Mouse (Mus musculus): ENCODE results near the gene Xrcc6.
A peak's percentile ranks its signal among the peaks of the same experiment; 100 is the strongest.

The Xrcc6 gene

DNA sequence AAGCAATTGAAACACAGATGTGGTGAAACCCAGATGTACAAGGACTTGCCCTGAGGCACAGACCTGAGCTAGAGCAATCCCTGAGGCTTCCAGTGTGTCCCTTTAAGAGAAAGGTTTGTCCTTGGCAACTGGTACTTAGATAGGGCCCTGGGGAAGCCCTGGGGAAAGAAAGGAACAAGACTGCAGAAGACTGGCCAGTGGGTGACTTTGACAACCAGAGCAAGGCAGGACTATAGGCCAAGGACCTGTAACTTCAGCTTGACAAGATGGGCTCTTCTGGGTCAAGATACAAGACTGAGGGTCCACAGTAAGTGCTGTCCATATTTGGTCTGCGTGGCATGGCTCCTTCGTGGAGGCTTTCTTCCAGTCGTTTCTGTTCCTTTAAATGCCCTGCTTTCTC is at the start of gene Xrcc6:
Gene Xrcc6 (plus strand): TSS at position 190 of the 400 bp plus-strand sequence.
- DNase-seq: no peak

DNA sequence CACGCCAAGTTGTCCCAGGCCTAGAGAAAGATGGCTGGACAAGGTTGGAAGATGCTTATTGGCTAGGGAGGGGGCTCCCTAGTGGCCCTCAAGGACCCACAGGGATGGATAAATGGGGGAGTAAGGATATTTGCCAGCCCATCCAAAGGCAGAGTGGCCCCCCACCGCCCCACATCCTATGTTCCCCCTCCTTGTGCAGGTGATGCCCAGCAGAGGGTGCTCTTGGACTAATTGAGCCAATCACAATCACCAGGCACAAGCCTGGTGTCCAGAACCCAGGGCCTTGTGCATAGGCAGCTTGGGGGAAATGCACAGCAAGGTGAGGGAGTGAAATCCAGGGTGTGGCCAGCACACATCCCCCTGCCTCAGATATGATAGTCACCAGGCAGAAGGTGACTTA is 49.4 kb upstream of the Xrcc6 start:
- DNase-seq: peak; percentile 79 to 81

DNA sequence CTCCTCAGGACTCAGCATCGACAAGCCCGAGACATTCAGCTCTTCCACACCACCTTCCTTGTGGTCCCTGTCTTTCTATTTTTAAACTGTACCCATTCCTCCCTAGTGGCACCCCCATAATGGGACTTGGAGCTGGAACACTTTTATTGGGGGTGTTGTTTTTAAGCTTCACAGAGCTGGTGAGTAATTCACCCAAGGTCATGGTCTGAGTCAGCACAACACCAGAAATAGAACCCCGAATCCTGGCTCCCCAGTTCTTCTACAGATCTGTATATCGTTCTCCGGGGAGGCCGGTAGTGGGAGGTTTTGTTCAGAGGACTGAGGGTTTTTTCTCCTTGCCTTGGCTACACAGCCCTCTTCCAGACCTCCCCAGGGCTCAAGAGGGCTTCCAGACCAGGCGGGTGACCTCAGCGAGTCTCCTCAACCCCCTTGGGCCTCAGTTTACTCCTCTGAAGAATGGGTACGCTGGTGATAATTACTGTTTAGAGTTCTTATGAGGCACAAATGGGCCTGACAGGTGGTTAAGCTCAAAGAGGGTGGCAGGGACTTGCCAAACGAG is 48.4 kb upstream of the Xrcc6 start:
- peak in 1 of 2 experiments; percentile 14 for DNase-seq

DNA sequence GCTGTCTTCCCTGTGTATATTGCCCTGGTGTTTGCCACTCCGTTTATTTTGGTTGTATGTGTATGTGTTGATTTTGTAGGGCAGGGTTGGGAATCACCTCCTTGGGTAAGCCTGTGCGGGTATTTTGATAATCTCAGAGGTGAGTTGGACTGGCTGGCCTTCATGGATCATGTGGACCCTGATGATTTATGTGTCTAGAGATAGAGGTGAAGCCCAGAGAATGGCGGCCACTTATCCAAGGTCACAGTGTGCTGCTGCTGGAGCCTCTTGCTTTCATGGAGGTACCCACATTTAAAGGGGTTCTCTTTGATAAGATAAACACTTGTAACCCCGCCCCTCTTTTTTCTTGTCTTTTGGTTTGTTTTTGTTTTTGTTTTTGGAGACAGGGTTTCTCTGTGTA is 47.9 kb upstream of the Xrcc6 start:
- DNase-seq: peak in 1 of 2 experiments; percentile 13

DNA sequence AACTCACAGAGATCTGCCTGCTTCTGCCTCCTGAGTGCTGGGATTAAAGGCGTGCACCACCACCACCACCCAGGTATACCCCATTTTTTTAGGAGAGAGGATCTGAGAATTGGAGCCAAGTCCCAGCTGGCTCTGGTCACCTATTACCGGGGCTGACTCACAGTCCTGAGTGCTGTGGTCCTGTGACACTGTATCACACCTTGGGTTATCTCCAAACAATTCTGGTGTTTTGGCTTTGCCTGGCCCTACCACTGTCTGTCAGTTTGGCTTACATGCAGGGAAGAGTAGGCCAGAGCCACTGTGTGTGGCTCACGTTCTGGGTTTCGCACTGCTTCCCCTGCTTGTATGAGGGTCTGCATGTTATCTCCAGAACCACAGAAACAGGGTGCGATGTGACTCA is 47.4 kb upstream of the Xrcc6 start:
- DNase-seq: peak; percentile 35 to 41

DNA sequence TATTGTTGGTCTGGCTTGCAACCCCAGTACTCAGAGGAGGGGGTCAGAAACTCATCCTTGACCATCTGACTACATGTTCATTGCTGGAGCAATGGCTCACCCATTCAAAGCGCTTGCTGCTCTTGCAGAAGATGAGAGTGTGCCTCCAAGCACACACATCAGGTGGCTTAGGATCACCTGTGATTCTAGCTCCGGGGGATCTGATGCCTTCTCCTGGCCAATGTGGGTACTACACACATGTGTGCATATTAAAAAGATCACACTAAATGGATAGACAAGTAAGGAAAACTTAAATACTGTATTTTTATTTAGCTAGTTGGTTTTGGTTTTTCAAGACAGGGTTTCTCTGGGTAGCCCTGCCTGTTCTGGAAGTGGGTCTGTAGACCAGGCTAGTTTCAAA is 46.6 kb upstream of the Xrcc6 start:
- DNase-seq: no peak

DNA sequence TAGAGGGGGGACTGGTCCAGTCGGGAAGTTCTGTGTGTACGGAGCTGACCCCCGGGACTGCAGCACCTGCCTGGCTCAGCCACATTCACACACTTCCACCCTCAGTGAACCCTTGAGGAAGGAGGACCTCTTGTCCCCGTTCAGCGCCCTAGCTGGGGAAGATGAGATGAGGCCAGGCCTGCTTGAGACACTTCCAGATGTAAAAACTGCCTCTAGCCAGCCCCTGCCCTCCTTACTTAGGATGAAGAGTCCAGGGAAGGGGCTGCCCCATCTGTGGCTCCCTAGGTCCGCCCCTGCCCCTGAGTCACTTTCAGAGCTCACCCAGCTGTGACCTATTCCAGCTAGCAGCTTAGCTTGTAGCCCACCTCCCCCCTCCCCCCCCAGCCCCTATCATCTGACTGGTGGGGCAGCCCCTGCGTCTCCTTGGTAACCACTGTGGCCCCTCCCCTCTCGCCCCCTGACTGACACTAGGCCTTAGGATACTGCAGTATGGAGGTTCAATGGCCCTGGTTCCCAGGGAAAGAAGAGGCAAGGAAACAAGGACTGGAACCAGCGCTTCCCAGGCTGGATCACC is 44.4 kb upstream of the Xrcc6 start:
- no peak for DNase-seq

DNA sequence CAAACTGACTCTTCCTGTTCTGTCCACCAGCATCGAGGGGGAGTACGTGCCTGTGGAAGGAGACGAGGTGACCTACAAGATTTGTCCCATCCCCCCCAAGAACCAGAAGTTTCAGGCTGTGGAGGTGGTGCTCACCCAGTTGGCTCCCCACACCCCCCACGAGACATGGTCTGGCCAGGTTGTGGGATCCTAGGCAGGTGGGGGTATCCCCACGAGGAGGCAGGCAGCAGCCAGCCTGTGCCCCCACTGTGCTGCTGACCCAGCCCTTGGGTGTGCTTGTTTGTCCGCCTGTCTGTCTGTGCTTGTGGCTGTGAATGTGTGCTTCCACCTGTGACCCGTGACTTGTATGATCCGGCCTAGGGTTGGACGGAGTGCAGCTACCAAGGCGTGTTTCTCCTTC is 38.6 kb upstream of the Xrcc6 start:
- DNase-seq: no peak

DNA sequence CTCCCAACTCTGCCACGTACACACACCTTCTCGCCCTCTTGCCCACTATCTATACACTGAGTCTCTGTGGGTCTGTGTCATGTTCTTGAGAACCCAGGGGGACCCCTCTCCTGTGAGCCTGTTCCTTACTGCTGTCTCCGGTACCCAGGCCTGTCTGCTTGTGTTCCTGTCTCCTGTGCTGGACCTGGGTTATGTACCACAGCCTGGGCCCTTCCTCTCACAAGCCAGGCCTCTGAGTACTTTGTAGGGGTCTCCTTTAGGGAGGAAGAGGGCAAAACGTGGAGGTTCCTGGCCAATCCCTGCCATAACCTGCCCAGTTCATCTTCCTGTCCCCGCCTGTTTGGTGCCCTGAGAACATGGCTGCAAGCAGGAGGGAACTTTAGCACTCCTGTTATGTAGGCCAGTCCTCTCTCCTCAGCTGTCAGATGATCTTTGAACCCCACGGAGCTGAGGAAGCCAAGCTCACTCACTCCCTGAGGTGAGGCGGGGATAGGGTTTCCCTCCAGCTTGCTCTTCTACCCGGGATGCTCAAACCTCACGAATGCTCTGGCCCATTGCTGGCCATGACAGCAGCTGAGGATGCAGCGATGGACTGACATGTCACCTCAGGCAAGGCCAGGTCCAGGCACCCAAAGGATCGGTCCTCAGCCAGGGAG is 38.0 kb upstream of the Xrcc6 start:
- DNase-seq: no peak

DNA sequence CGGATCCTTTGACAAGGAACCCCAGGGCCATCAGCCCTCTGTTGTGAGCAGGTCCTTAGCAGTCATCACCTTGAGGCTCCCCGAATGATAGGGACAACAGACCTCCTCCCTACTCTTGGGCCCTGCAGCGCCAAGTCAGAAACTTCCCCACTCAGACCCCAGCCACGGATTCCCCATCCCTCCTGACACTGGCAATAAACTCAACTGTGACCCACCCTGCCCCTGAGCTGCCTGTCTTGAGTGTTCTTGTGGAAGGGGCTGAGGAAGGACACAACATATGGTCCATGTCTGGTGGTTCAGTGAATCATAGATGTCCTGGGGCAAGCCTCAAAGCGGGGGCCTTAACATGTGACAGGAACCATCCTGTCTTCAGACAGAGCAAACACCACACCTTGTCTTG is 36.9 kb upstream of the Xrcc6 start:
- no peak for DNase-seq

DNA sequence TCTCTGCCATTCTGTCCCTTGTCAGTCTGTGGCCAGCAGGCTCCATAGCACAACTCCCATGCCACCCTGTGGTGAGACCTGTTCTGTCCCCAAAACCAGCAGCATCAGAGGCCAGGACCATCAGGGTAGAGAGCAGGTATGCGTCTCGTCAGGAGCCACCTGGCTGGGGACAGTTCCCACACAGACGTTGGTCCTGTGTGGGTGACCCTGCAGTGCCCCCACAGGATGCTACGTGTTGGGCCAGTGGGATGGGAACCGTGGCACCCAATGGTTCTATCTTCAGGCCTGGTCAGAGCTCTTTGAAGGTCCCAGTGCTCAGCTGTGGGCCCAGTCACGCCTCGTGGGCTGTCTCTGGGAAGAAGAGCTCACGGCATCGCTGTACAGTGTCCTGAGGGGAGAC is 36.5 kb upstream of the Xrcc6 start:
- no peak for DNase-seq

DNA sequence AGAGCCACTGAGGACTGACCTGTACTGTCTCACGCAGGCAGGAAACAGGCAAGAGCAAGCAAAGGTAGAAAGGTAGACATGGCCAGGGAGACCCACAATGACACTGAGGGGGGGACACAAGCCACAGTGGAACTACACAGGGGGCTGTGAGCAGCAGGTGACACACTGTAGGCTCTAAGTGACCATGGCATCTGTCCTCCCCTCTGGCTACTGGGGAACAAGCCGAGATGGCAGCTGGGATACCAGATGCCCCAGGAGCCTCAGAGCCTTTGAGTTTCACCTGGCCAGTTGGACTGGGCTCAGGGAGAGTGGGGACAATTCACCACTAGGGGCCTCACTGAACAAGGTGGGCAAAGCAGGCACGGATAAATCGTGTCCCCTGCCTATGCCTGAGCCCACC is 35.3 kb upstream of the Xrcc6 start:
- DNase-seq: no peak

DNA sequence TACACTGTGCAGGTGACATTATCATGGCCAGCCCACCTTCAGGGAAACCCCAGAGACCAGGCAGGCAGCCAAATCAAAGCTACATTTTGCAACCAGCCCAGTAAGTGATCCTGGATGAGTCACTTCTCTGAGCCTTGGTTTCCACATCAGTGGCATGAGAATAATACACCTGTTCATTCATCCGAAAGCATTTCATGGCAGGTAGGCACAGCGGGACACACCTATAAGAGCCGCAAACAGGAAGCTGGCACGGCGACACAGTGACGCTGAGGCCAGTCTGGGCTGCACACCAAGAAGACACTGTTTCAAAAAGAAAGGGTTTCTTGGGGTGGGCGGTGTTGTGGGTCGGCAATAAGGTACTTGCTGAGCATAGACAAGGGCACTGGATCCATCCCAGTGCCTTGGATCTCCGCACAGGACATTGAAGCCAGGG is 33.5 kb upstream of the Xrcc6 start:
- peak; percentile 69 to 71 for DNase-seq

DNA sequence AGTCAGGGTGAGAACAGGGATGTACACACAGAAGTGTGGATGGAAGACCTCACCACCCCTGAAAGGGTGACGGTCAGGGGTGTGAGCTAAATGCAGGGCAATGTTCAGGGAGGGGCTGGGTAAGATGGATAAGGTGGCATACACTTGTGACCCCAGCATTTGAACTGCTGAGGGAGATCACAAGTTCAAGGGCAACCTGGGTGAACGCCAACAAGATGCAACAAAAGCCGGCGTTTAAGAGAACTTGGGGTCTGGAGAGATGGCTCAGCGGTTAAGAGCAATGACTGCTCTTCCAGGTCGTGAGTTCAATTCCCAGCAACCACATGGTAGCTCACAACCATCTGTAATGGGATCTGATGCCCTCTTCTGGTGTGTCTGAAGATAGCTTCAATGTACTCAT is 32.9 kb upstream of the Xrcc6 start:
- no peak for DNase-seq

DNA sequence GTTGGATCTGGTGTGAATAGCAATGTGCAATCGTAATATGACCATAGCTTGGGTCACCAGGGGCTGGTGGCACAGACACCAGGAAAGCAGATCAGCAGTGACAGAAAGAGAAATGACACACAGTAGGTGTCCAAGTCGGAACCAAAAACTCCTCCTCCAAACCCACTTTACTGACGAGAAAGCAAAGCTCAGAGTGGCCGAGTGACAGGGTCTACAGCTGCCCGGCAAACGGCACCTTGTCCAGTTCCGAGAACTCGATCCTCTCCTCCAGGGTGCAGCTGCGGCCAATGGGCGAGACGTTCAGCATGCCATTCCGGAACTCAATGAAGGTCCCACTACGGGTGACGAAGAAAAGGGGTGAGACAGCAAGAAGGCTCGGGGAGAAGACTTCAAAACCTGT is 32.2 kb upstream of the Xrcc6 start:
- no peak for DNase-seq

DNA sequence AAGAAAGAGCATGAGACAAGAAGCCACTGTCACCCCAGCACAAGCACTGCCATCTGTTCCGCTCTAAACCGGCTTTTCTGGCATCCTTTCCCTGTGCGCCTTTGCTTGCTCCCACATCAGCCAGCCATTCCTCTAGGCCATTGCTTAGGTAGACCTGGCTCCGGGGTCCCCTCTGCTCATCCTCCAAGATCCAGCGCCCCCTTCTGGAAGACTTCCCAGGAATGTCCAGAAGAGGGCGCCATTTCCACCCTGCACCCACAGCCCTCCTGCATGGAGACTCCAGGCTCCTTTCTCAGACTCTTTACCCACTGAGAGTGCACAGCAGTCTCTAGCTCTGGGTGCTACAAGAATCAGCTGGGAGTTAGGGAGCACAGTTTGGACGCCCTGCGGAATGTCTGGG is 31.2 kb upstream of the Xrcc6 start:
- DNase-seq: peak; percentile 59 to 75

DNA sequence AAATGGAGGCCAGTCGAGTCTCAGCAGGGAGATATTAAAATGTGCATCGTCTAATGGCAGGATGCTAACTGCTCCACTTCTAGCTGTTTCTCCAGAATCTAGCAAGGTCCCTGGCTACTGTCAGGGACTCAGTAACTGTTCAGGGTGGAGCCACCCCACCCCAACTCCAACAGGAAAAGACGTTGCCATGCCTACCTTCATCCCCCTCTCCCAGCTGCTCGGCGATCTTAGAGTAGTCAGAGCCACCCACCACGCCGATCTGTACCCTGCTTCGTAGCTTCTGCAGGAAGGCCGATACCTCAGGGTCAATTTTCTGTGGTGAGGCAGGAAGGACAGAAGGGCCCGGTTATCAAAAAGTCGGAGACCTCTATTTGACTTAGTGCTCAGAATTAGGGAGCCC is 30.0 kb upstream of the Xrcc6 start:
- DNase-seq: no peak

DNA sequence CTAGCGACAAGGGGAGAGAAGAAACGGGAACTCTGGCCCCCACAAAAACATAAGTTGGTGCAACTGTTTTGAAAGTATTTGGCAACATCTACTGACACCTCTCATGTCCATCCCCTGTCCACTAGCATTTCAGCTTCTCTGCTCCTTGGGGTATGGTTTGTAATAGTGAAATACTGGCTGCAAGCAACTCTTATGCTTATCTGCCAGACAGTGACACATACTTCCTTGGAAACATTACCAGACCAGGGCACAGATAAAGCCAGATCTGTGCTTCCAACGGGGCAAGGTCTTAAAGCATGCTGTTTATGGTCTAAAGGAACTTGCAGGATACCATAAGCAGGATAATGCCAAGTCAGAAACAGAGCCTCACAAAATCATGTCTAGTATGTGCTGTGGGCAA is 28.7 kb upstream of the Xrcc6 start:
- DNase-seq: no peak

DNA sequence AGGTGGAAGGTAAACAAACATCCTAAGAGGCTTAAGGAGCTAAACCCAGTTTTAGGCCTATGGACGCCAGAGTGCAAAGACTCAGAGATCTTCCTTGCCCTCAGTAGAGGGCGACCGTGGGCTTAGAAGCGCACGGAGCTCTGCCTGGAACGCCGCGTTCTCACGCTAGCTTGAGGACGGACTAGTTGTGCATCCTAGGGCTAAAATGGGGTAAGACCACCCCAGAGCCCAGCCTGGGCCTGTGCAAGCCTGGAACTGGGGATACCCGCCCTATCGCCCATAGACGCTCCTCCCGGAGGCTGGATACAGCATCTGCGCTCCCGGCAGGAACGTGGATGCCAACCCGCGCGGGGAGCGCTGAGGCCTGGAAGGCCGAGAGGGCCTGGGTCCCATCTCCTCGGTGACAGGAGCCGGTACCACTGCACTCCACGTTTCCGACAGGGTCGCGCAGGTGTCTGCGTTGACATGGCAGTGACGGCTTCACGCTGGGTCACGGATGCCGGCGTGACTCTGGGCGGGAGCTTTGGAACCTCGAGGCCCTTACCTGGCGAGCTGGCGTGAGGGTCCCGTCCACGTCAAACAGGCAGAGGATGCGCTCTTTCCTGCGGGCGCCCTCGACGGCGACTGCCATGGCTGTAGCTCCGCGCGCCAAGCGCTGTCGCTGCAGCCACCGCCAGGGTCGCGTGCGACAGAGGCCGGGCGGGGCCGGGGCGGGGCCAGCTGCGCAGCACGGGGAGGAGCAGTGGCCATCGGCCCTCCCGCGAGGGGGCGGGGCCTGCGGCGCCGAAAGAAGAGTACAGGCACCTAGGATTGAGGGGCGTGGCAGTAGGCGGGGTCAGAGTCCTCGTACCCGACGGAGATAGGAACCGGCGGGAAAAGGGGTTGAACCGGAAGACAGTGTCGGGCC is 27.2 kb upstream of the Xrcc6 start, which contains the start of gene Pmm1:
Gene Pmm1 (minus strand): TSS at position 760 of the 907 bp plus-strand sequence.
- DNase-seq: peak; percentile 99 to 100

DNA sequence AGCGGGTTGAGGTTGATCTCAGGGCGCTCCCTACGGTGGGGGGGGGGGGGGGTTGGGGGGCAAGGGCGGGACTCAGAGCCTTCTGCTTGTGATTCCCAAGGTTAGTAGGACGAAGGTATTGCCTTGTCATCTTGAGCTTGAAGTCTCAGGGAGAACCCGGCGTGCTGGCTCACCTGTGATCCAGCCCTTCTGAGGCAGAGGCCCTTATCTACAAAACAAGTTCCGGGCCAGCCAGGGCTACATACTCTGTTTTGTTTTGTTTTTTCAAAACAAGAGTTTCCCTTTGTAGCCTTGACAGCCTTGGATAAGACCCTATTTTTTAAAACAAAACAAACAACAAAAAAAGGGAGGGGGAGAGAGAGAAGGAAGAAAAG is 26.6 kb upstream of the Xrcc6 start:
- DNase-seq: no peak

DNA sequence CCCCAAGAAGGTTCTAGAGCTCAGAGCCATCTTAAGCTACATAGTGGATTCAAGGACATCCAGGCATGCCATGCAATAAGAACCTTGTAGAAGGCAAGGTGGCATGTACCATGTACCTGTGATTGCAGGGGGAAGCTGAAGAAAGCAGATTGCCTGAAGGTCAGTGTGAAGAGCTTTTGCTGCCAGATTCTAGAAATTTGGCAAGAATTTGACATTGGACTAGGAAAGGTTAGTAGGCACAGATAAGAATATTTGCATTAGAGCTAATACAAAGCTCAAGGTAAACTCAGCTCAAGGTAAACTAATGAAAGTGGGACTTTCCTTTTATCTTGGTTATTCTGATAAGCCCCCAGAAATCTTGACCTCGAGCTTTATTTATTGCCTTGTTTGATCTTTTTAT is 23.4 kb upstream of the Xrcc6 start:
- DNase-seq: no peak

DNA sequence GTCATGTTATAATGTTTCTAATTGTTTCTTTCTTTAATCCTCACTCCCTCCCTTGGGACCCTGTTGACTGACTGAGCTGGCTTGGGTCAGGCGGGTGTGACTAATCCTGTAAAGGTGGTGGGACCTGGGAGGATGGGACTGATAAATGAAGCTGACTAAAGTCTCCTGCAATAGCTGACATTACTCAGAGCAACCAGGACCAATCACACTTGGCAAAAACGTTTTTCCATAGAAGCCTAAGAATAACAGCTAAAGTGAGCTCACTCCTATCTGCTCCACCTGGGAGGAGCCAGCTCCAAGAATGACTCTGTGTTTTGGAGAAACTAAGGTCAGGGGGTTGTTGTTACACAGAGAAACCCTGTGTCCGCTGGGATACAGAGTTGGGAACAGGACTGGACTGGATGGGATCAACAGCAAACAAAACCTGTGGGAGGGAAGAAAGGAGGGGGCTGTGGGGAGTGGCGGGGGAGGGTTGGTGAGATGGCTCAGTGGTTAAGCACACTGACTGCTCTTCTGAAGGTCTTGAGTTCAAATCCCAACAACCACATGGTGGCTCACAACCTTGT is 22.6 kb upstream of the Xrcc6 start:
- DNase-seq: no peak

Measured in cerebellum, adult 18-20 months (tissue).